Mouse (Mus musculus): ENCODE results near the gene Arnt. TPM values are rescaled to one million over a fixed set of nuclear protein-coding genes. Genes with fewer than 3 reads are reported as not detected.
A peak's percentile ranks its signal among the peaks of the same experiment; 100 is the strongest.
"Not testable (repeated sequence)": the region's sequence is repeated elsewhere in the genome, so short reads cannot be mapped to it uniquely, and the experiment has no call there.

Gene Arnt
- polyA plus RNA-seq, 1 experiment, result 38.1 TPM

DNA sequence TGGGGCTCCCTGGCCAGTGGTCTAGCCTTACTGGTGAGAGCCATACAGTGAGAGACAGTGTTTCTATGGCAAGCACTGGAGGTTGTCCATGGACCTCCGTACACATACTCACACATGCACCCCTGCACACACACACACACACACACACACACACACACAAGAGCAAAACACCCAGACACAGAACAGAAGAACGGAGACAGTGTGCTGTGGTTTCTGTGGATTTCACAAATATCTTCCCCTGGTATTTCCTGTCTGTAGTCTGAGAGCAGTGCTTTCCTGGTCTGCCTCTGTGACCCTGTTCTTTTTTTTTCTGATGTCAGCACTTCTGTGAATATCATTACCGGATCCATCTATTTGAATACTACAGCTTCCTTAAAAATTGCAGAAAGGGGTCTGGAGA lies 89.5 kb downstream of the Arnt start:
- peaks cover 2% of the 10 kb centered on the region; the same call in 1 of the 2 replicates for H3K4me1 ChIP-seq (ENCODE audit: control insufficient read depth, insufficient read depth, low read length)
- no peak overlapping the region for H3K4me3 ChIP-seq (replicated peaks; ENCODE audit: extremely low read depth, low read depth, low read length)
- WGBS, result 21% methylated on average over 3 of the region's 3 CpGs
- no peak for TF ChIP-seq POLR2A (IDR thresholded peaks at IDR 0.05; ENCODE audit: borderline replicate concordance, extremely low read depth, low read depth, low read length)
- no peak for TF ChIP-seq CTCF (IDR thresholded peaks at IDR 0.05; ENCODE audit: insufficient read depth, low read length)
- no peak for DNase-seq

DNA sequence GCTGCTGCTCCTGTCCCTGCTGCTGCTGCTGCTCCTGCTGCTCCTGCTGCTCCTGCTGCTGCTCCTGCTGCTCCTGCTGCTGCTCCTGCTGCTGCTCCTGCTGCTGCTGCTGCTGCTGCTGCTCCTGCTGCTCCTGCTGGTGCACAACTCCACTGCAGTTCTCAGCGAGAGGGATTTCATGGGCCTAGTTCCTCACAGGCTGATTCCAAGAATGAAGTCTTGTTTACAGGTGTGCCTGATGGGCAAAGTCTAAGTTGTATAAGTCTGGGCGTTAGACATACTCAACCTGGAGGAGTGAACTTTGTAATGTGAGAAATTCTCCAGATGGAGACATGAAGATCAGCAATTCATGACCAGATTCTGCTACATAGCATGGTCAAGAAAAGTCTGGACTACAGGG lies 90.5 kb downstream of the Arnt start:
- H3K4me3 ChIP-seq (replicated peaks; ENCODE audit: extremely low read depth, low read depth, low read length), result no peak overlapping the region
- 68% methylated on average over 2 of the region's 2 CpGs for WGBS
- no peak for DNase-seq

DNA sequence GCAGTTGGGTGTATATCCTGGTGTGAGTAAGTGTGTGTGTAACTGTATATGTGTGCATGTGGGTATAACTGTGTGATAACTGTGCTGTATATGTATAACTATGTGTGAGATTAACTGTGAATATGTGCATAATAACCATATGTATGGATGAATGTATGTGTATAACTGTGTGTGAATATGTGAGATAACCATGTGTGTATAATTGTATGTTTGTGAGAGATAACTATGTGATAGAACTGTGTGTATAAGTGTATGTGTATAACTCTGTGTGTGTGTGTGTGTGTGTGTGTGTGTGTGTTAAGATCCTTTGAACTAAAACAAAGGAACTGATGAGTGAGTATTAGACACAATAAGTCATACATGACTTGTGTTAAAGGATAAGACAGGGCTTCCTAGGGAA lies 91.9 kb downstream of the Arnt start:
- no peak for DNase-seq
- H3K4me3 ChIP-seq (replicated peaks; ENCODE audit: extremely low read depth, low read depth, low read length), result no peak overlapping the region
- peaks cover 2% of the 10 kb centered on the region; the same call in 1 of the 2 replicates for H3K4me1 ChIP-seq (ENCODE audit: control insufficient read depth, insufficient read depth, low read length)
- no peak for TF ChIP-seq POLR2A (IDR thresholded peaks at IDR 0.05; ENCODE audit: borderline replicate concordance, extremely low read depth, low read depth, low read length)
- no peak for TF ChIP-seq CTCF (IDR thresholded peaks at IDR 0.05; ENCODE audit: insufficient read depth, low read length)

More for the DNA sequence above, 90.5 kb downstream of the Arnt start:
- no peak for TF ChIP-seq POLR2A (IDR thresholded peaks at IDR 0.05; ENCODE audit: borderline replicate concordance, extremely low read depth, low read depth, low read length)
- peaks cover 2% of the 10 kb centered on the region; the same call in 1 of the 2 replicates for H3K4me1 ChIP-seq (ENCODE audit: control insufficient read depth, insufficient read depth, low read length)

DNA sequence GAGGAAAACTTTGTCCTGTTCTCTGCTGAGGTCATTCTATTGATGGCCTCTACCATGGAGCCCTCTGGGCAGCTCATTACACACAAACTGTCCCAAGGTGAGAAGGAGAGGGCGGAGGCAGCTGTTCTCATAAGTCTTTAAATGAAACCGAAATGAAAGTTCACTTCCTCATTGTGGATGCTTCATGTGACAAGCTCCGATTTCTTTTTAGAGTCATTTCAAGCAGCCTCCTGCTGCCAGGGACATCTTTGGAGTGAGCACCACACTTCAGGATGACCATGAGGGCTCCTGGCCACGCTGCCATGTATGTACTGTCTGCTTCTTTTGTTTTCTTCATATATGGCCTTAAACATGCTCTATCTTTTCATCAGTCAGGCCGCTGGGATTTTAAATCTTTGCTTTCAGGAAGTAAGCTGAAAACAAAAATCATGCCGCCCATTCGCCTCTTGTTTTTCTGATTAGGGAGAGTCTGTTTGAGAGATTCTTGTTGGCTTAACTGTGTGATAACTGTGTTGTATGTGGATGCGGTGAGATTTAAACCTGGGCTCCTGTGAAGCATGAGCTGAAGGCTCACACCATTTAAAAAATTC lies 92.5 kb downstream of the Arnt start, which contains the start of gene Ctss:
Gene Ctss (plus strand): TSS at position 165 of the 590 bp plus-strand sequence.
- 66% methylated on average over 8 of the region's 8 CpGs for WGBS
- TF ChIP-seq POLR2A (IDR thresholded peaks at IDR 0.05; ENCODE audit: borderline replicate concordance, extremely low read depth, low read depth, low read length) (peak; percentile 53; the same call in 1 of the 2 replicates), CTCF (IDR thresholded peaks at IDR 0.05; ENCODE audit: insufficient read depth, low read length) (no peak)
- Histone ChIP-seq H3K4me3 (replicated peaks; ENCODE audit: extremely low read depth, low read depth, low read length) (peak within 1 kb of the TSS; percentile 55), H3K4me1 (ENCODE audit: control insufficient read depth, insufficient read depth, low read length) (peaks cover 2% of the 10 kb centered on the region; the same call in 1 of the 2 replicates)
- DNase-seq, result no peak

DNA sequence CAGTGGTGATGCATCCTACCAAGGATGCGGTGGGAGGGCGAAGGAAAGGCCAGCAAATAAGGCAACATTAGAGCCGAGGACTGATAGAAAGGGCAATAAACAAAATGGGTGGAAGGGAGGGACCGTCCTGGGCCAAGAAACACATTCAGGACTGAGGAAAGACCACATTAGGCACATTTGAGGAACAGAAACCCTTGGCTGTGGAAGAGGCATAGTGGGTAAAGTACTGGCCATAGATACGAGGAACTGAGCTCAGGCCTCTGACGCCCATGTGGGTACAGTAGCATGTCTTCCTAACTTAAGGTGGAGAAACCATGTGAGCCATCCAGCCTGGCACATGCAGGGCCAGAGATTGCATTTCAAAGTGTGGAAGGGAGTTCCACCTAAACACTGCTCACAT lies 95.6 kb downstream of the Arnt start:
- no peaks in the 10 kb centered on the region for H3K4me1 ChIP-seq (ENCODE audit: control insufficient read depth, insufficient read depth, low read length)
- no peak for TF ChIP-seq POLR2A (IDR thresholded peaks at IDR 0.05; ENCODE audit: borderline replicate concordance, extremely low read depth, low read depth, low read length)
- no peak for TF ChIP-seq CTCF (IDR thresholded peaks at IDR 0.05; ENCODE audit: insufficient read depth, low read length)
- H3K4me3 ChIP-seq (replicated peaks; ENCODE audit: extremely low read depth, low read depth, low read length), result no peak overlapping the region
- no peak for DNase-seq
- WGBS, result 75% methylated on average over 6 of the region's 6 CpGs

DNA sequence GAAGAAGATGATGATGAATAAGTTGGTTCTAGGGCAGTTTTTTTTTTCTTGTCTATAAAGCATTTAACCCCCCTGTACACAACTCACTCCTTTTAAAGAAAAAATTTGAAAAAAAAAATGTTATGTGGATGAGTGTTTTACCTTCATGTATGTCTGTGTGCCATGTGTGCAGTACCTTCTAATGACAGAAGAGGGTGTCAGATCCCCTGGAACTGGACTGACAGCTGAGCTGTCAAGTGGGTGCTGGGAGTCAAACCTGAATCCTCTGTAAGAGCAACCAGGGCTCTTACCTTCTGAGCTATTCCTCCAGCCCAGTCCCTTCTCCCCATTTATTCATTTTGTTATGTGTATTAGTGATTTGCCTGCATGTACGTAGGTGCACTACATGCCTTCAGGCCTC lies 96.8 kb downstream of the Arnt start:
- 97% methylated on average over 1 of the region's 1 CpGs for WGBS
- Histone ChIP-seq H3K4me3 (replicated peaks; ENCODE audit: extremely low read depth, low read depth, low read length) (no peak overlapping the region), H3K4me1 (ENCODE audit: control insufficient read depth, insufficient read depth, low read length) (no peaks in the 10 kb centered on the region)
- DNase-seq, result no peak
- no peak for TF ChIP-seq CTCF (IDR thresholded peaks at IDR 0.05; ENCODE audit: insufficient read depth, low read length)
- TF ChIP-seq POLR2A (IDR thresholded peaks at IDR 0.05; ENCODE audit: borderline replicate concordance, extremely low read depth, low read depth, low read length), result no peak

DNA sequence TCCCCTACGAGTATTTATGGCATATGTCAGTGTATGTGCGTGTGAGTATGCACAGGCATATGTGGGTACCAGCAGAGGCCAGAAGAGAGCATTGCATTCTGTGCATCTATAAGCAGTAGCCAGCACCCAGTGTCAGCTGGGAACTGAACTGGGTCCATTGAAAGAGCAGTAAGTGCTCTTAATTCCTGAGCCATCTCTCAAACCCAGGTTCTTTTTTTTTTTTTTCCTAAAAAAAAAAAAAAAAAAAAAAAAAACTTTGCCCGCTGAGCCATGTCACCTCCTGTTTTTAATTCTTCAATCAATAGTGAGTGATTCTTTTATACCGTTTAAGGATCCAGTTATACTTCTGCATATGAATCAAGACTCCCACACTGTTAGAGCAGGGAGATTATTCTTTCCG lies 99.2 kb downstream of the Arnt start:
- Histone ChIP-seq H3K4me1 (ENCODE audit: control insufficient read depth, insufficient read depth, low read length) (no peaks in the 10 kb centered on the region), H3K4me3 (replicated peaks; ENCODE audit: extremely low read depth, low read depth, low read length) (no peak overlapping the region)
- TF ChIP-seq CTCF (IDR thresholded peaks at IDR 0.05; ENCODE audit: insufficient read depth, low read length) (no peak), POLR2A (IDR thresholded peaks at IDR 0.05; ENCODE audit: borderline replicate concordance, extremely low read depth, low read depth, low read length) (no peak)
- 88% methylated on average over 5 of the region's 5 CpGs for WGBS
- DNase-seq, result no peak

DNA sequence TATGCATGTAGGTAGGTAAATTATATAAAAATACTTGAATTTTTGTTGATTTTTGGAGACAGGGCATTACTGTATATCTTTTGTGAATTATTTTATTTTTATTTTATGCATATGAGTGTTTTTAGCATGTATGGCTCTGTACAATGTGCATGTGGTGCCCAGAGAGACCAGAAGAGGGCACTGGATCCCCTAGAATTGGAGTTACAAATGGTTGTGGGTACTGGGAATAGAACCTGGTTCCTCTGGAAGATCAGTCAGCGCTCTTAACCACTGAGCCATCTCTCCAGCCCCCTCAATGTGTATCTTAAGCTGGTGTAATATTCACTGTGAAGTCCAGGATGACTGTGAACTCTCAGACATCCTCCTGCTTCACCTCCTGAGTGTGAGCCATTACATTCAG lies 100.7 kb downstream of the Arnt start:
- DNase-seq, result no peak
- no peak overlapping the region for H3K4me3 ChIP-seq (replicated peaks; ENCODE audit: extremely low read depth, low read depth, low read length)
- WGBS, result 79% methylated on average over 1 of the region's 1 CpGs
- no peak for TF ChIP-seq POLR2A (IDR thresholded peaks at IDR 0.05; ENCODE audit: borderline replicate concordance, extremely low read depth, low read depth, low read length)
- no peak for TF ChIP-seq CTCF (IDR thresholded peaks at IDR 0.05; ENCODE audit: insufficient read depth, low read length)
- H3K4me1 ChIP-seq (ENCODE audit: control insufficient read depth, insufficient read depth, low read length), result no peaks in the 10 kb centered on the region

DNA sequence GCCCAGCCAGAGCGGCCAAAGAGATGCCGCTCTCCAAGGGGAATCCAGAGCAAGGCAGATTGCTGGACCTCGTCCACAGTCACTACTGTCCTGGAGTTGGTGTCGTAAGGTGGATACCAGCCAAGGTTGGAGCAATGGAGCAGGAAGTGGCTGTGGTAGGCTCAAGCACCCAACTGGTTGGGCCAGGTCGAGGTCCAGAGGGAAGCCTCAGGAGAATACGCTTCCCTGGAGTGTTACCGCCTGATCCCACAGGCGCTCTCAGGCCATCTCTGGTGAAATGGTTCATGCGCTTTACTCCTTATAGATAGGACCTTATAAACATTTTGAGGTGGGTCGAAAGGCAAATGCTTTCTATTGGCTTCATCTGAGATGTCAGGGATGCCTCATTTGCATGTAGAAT lies 104.7 kb downstream of the Arnt start:
- 80% methylated on average over 10 of the region's 10 CpGs for WGBS
- no peaks in the 10 kb centered on the region for H3K4me1 ChIP-seq (ENCODE audit: control insufficient read depth, insufficient read depth, low read length)
- TF ChIP-seq CTCF (IDR thresholded peaks at IDR 0.05; ENCODE audit: insufficient read depth, low read length) (no peak), POLR2A (IDR thresholded peaks at IDR 0.05; ENCODE audit: borderline replicate concordance, extremely low read depth, low read depth, low read length) (no peak)
- no peak for DNase-seq
- H3K4me3 ChIP-seq (replicated peaks; ENCODE audit: extremely low read depth, low read depth, low read length), result no peak overlapping the region

DNA sequence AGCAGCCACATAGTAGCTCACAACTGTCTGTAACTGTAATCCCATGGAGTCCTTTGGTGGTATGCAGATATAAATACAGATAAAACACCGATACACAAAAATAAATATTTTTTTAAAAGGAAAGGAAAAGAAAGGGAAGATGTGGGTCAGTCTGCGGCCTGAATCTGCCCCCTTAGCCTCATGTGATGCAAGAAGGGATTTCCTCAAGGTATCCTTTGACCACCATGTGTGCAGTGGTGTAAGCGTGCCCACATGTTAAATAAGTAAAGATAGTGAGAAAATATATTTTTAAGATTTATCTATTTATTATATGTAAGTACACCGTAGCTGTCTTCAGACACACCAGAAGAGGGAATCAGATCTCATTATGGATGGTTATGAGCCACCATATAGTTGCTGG lies 105.6 kb downstream of the Arnt start:
- no peaks in the 10 kb centered on the region for H3K4me1 ChIP-seq (ENCODE audit: control insufficient read depth, insufficient read depth, low read length)
- 89% methylated on average over 4 of the region's 4 CpGs for WGBS
- TF ChIP-seq CTCF (IDR thresholded peaks at IDR 0.05; ENCODE audit: insufficient read depth, low read length) (no peak), POLR2A (IDR thresholded peaks at IDR 0.05; ENCODE audit: borderline replicate concordance, extremely low read depth, low read depth, low read length) (no peak)
- H3K4me3 ChIP-seq (replicated peaks; ENCODE audit: extremely low read depth, low read depth, low read length), result no peak overlapping the region
- no peak for DNase-seq

DNA sequence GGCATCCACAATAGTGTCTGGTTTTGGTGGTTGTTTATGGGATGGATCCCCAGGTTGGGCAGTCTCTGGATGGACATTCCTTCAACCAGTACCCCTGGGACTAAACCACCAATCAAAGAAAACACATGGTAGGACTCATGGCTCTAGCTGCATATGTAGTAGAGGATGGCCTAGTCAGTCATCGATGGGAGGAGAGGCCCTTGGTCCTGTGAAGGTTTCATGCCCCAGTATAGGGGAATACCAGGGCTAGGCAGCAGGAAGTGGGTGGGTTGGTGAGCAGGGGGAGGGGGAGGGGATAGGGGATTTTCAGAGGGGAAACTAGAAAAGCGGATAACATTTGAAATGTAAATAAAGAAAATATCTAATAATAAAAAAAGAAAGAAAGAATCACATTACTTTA lies 107.0 kb downstream of the Arnt start:
- WGBS, result 63% methylated on average over 2 of the region's 2 CpGs
- H3K4me1 ChIP-seq (ENCODE audit: control insufficient read depth, insufficient read depth, low read length); H3K4me3 ChIP-seq (replicated peaks; ENCODE audit: extremely low read depth, low read depth, low read length); DNase-seq: not testable (repeated sequence)
